Mouse (Mus musculus) thymus, adult 2 months (tissue): ENCODE results near the gene Spout1.

Source experiments
- CTCF ChIP-seq: fragments of 200-500 bp; IDR thresholded peaks from 2 replicates; pipeline ENCODE4 v1.5.1; 2012; ENCODE audit warnings: mild to moderate bottlenecking, control low read depth, low read length, moderate library complexity, borderline replicate concordance; ENCODE audit not compliant: control insufficient read depth, poor library complexity, insufficient read depth; ENCODE audit errors: extremely low read depth
- POLR2A ChIP-seq: fragments of 200-500 bp; IDR thresholded peaks from 2 replicates; pipeline ENCODE4 v1.6.1; 2012; ENCODE audit warnings: mild to moderate bottlenecking, low read length, control low read depth, moderate library complexity; ENCODE audit not compliant: control insufficient read depth, poor library complexity, insufficient read depth; ENCODE audit errors: extremely low read depth

GRCm38 (mm10) chr2:30215493-30215892 is 37.2 kb upstream of the Spout1 start:
- TF ChIP-seq CTCF (no peak), POLR2A (no peak)
